Mouse (Mus musculus) liver (tissue): ENCODE measurements at regions not wholly inside any gene's neighbourhood (a gene's known extent, or its start where the extent isn't known, plus 50 kb on each side); places are given as distances from the start of the nearest gene placed in this dataset.

Experiments used
- DNase-seq: peaks from one replicate; pipeline ENCODE4 v3.0.0-alpha.2; 2020; ENCODE audit warnings: mixed read lengths

GRCm38 (mm10) chr2:11853210-11853973 lies 75.7 kb downstream of the Ankrd16 start:
- peak; percentile 6 for DNase-seq

- DNase-seq = no peak
Measured at GRCm38 (mm10) chr2:11869983-11870382, 92.3 kb downstream of the Ankrd16 start.

- DNase-seq = no peak
Measured at GRCm38 (mm10) chr2:11880005-11880404, 102.3 kb downstream of the Ankrd16 start.

GRCm38 (mm10) chr2:11894792-11895568 lies 117.3 kb downstream of the Ankrd16 start:
- no peak for DNase-seq

- no peak for DNase-seq
Measured at GRCm38 (mm10) chr2:11899698-11900660, 122.3 kb downstream of the Ankrd16 start.

- peak; percentile 78 for DNase-seq
Measured at GRCm38 (mm10) chr2:11914782-11915181, 137.1 kb downstream of the Ankrd16 start.

GRCm38 (mm10) chr2:11917373-11917772 lies 139.7 kb downstream of the Ankrd16 start:
- no peak for DNase-seq

GRCm38 (mm10) chr2:11918070-11918469 lies 140.4 kb downstream of the Ankrd16 start:
- DNase-seq = no peak

GRCm38 (mm10) chr2:11960777-11961176 lies 183.1 kb downstream of the Ankrd16 start:
- no peak for DNase-seq

- no peak for DNase-seq
Measured at GRCm38 (mm10) chr2:11965374-11965773, 187.7 kb downstream of the Ankrd16 start.

- no peak for DNase-seq
Measured at GRCm38 (mm10) chr2:11967001-11967400, 189.3 kb downstream of the Ankrd16 start.

GRCm38 (mm10) chr2:11971972-11972371 lies 194.3 kb downstream of the Ankrd16 start:
- DNase-seq = no peak

GRCm38 (mm10) chr2:12001938-12002899 lies 224.5 kb downstream of the Ankrd16 start:
- no peak for DNase-seq

- DNase-seq = no peak
Measured at GRCm38 (mm10) chr2:12004330-12004729, 226.7 kb downstream of the Ankrd16 start.

- DNase-seq = no peak
Measured at GRCm38 (mm10) chr2:12007201-12007600, 229.5 kb downstream of the Ankrd16 start.

- no peak for DNase-seq
Measured at GRCm38 (mm10) chr2:12011441-12011840, 233.8 kb downstream of the Ankrd16 start.

GRCm38 (mm10) chr2:12019607-12020006 lies 241.9 kb downstream of the Ankrd16 start:
- DNase-seq = no peak

GRCm38 (mm10) chr2:12023402-12024111 lies 245.9 kb downstream of the Ankrd16 start:
- peak; percentile 45 for DNase-seq

- DNase-seq = no peak
Measured at GRCm38 (mm10) chr2:12026220-12026619, 248.5 kb downstream of the Ankrd16 start.

GRCm38 (mm10) chr2:12033518-12034322 lies 256.0 kb downstream of the Ankrd16 start:
- peak; percentile 23 for DNase-seq
